Mouse (Mus musculus) embryonic facial prominence, embryonic 12.5 days (tissue): ENCODE measurements around the gene Folr2. TPM values are rescaled to one million over a fixed set of nuclear protein-coding genes. Genes with fewer than 3 reads are reported as not detected.

Experiments
- ATAC-seq: fragments of 200-750 bp; cut with Nextera tagmentation; 2 replicates; pipeline ENCODE4 v1.8.0; 2017; ENCODE audit not compliant: insufficient number of reproducible peaks, insufficient read depth, low FRiP score, low TSS enrichment
- H3K27ac ChIP-seq: fragments of 300-500 bp; sonication (generic); 2 replicates; pipeline ENCODE4 v1.5.1; 2016; ENCODE audit warnings: mild to moderate bottlenecking
- H3K27me3 ChIP-seq: fragments of 300-500 bp; sonication (generic); 2 replicates; pipeline ENCODE4 v1.6.1; 2016; ENCODE audit warnings: mild to moderate bottlenecking, moderate library complexity
- H3K36me3 ChIP-seq: fragments of 300-500 bp; sonication (generic); 2 replicates; pipeline ENCODE4 v1.6.1; 2016; ENCODE audit warnings: mild to moderate bottlenecking
- H3K4me1 ChIP-seq: fragments of 300-500 bp; sonication (generic); 2 replicates; pipeline ENCODE4 v1.6.1; 2016
- H3K4me2 ChIP-seq: fragments of 300-500 bp; sonication (generic); replicated peaks from 2 replicates; pipeline ENCODE4 v1.6.1; 2016; ENCODE audit warnings: mild to moderate bottlenecking, moderate library complexity
- H3K4me3 ChIP-seq: fragments of 300-500 bp; sonication (generic); 2 replicates; pipeline ENCODE4 v1.5.1; 2016; ENCODE audit warnings: mild to moderate bottlenecking
- H3K9ac ChIP-seq: fragments of 300-500 bp; sonication (generic); 2 replicates; pipeline ENCODE4 v1.6.1; 2016; ENCODE audit warnings: mild to moderate bottlenecking, moderate library complexity
- H3K9me3 ChIP-seq: fragments of 300-500 bp; sonication (generic); 2 replicates; pipeline ENCODE4 v1.6.1; 2016; ENCODE audit warnings: mild to moderate bottlenecking, moderate library complexity
- WGBS: fragments of 180-500 bp; shearing (Covaris S2); methylation state at CpG from one replicate; pipeline ENCODE4 v1.1.7; 2016; 5-methylcytosine and 5-hydroxymethylcytosine counted together
- polyA plus RNA-seq: library from polyadenylated mRNA; unstranded; fragments of >200 nt; fragmentation: Nextera tagmentation; extraction: Ambion mirVana; gene quantifications from 2 replicates; pipeline ENCODE4 v1.2.1, GENCODE M21; 2016

Gene Folr2
- polyA plus RNA-seq, result 0.92 TPM in 1 of 2 replicates, not detected in the other

GRCm38 (mm10) chr7:101857094-101857493 is at the start of gene Folr2:
Folr2 (minus strand) TSS chr7:101857194.
- no peak within 1 kb of the TSS for H3K4me3 ChIP-seq
- no peak for ATAC-seq
- H3K27me3 ChIP-seq, result no peaks in the 10 kb centered on the region
- WGBS, result 90% methylated on average over 4 of the region's 4 CpGs
- H3K4me1 ChIP-seq, result no peaks in the 10 kb centered on the region
- H3K4me2 ChIP-seq, result no peak within 1 kb of the TSS
- H3K9ac ChIP-seq, result no peak within 1 kb of the TSS
- no peaks in the 10 kb centered on the region for H3K36me3 ChIP-seq
- H3K27ac ChIP-seq, result no peak within 1 kb of the TSS
- H3K9me3 ChIP-seq, result no peaks in the 10 kb centered on the region

GRCm38 (mm10) chr7:101906696-101907095 is 49.7 kb upstream of the Folr2 start:
- peak overlapping the region; percentile 76 for H3K4me3 ChIP-seq
- H3K9ac ChIP-seq, result peak overlapping the region; percentile 89
- peaks cover 12% of the 10 kb centered on the region for H3K4me1 ChIP-seq
- WGBS, result 77% methylated on average over 8 of the region's 8 CpGs
- H3K36me3 ChIP-seq, result peaks cover 22% of the 10 kb centered on the region
- 0 out of 2 replicates have a peak overlapping the region, but pooled peaks have one; percentile 96 for H3K27ac ChIP-seq
- H3K4me2 ChIP-seq, result peak overlapping the region; percentile 66
- ATAC-seq, result no peak
- H3K9me3 ChIP-seq, result no peaks in the 10 kb centered on the region
- no peaks in the 10 kb centered on the region for H3K27me3 ChIP-seq

- H3K9ac ChIP-seq, result peak within 1 kb of the TSS; percentile 89
- 20% methylated on average over 11 of the region's 11 CpGs for WGBS
- H3K27me3 ChIP-seq, result no peaks in the 10 kb centered on the region
- H3K4me1 ChIP-seq, result peaks cover 12% of the 10 kb centered on the region
- peaks cover 18% of the 10 kb centered on the region for H3K36me3 ChIP-seq
- peak within 1 kb of the TSS; percentile 66 for H3K4me2 ChIP-seq
- H3K9me3 ChIP-seq, result no peaks in the 10 kb centered on the region
- peak within 1 kb of the TSS; percentile 76 for H3K4me3 ChIP-seq
- no peak for ATAC-seq
- H3K27ac ChIP-seq, result peak within 1 kb of the TSS; percentile 96
Measured at GRCm38 (mm10) chr7:101906287-101906681, 49.3 kb upstream of the Folr2 start, which contains the start of gene Tomt. Tomt (minus strand) TSS chr7:101906359.

GRCm38 (mm10) chr7:101905561-101906286 is 48.7 kb upstream of the Folr2 start, which contains the start of gene Lamtor1:
Lamtor1 (plus strand) TSS chr7:101905904.
- Histone ChIP-seq H3K9me3 (no peaks in the 10 kb centered on the region), H3K27ac (peak within 1 kb of the TSS; percentile 96), H3K4me1 (peaks cover 12% of the 10 kb centered on the region), H3K4me3 (peak within 1 kb of the TSS; percentile 76), H3K9ac (peak within 1 kb of the TSS; percentile 89), H3K27me3 (no peaks in the 10 kb centered on the region), H3K4me2 (peak within 1 kb of the TSS; percentile 66), H3K36me3 (peaks cover 12% of the 10 kb centered on the region)
- under 1% methylated on average over 61 of the region's 61 CpGs for WGBS
- ATAC-seq, result peak; percentile 96

GRCm38 (mm10) chr7:101902846-101903245 is 45.9 kb upstream of the Folr2 start:
- H3K9me3 ChIP-seq, result no peaks in the 10 kb centered on the region
- H3K36me3 ChIP-seq, result no peaks in the 10 kb centered on the region
- no peak overlapping the region for H3K4me2 ChIP-seq
- H3K27me3 ChIP-seq, result no peaks in the 10 kb centered on the region
- peaks cover 7% of the 10 kb centered on the region for H3K4me1 ChIP-seq
- H3K9ac ChIP-seq, result no peak overlapping the region
- ATAC-seq, result no peak
- H3K27ac ChIP-seq, result no peak overlapping the region
- H3K4me3 ChIP-seq, result no peak overlapping the region

GRCm38 (mm10) chr7:101901969-101902368 is 45.0 kb upstream of the Folr2 start:
- no peak for ATAC-seq
- Histone ChIP-seq H3K36me3 (no peaks in the 10 kb centered on the region), H3K4me2 (no peak overlapping the region), H3K9ac (no peak overlapping the region), H3K27ac (no peak overlapping the region), H3K4me3 (no peak overlapping the region), H3K27me3 (no peaks in the 10 kb centered on the region), H3K9me3 (no peaks in the 10 kb centered on the region), H3K4me1 (peaks cover 10% of the 10 kb centered on the region)
- 93% methylated on average over 10 of the region's 10 CpGs for WGBS

- H3K27ac ChIP-seq, result no peak overlapping the region
Measured at GRCm38 (mm10) chr7:101900331-101901097, 43.5 kb upstream of the Folr2 start.

GRCm38 (mm10) chr7:101896104-101897066 is 39.4 kb upstream of the Folr2 start:
- H3K4me2 ChIP-seq, result peak overlapping the region; percentile 49
- 0 out of 2 replicates have a peak, but pooled peaks cover 5% of the 10 kb centered on the region for H3K4me1 ChIP-seq
- ATAC-seq, result peak; percentile 98
- H3K27ac ChIP-seq, result peak overlapping the region; percentile 84
- H3K9ac ChIP-seq, result peak overlapping the region; percentile 56
- no peaks in the 10 kb centered on the region for H3K27me3 ChIP-seq
- no peaks in the 10 kb centered on the region for H3K36me3 ChIP-seq
- WGBS, result under 1% methylated on average over 57 of the region's 57 CpGs
- peak overlapping the region; percentile 43 for H3K4me3 ChIP-seq
- H3K9me3 ChIP-seq, result no peaks in the 10 kb centered on the region

More at GRCm38 (mm10) chr7:101900331-101901097, 43.5 kb upstream of the Folr2 start:
- no peak overlapping the region for H3K4me2 ChIP-seq
- H3K27me3 ChIP-seq, result no peaks in the 10 kb centered on the region
- no peak for ATAC-seq
- 0 out of 2 replicates have a peak, but pooled peaks cover 5% of the 10 kb centered on the region for H3K4me1 ChIP-seq
- no peaks in the 10 kb centered on the region for H3K9me3 ChIP-seq
- H3K4me3 ChIP-seq, result no peak overlapping the region
- WGBS, result 87% methylated on average over 16 of the region's 16 CpGs
- no peaks in the 10 kb centered on the region for H3K36me3 ChIP-seq
- no peak overlapping the region for H3K9ac ChIP-seq

GRCm38 (mm10) chr7:101895695-101896094 is 38.7 kb upstream of the Folr2 start:
- Histone ChIP-seq H3K4me2 (peak overlapping the region; percentile 39), H3K36me3 (no peaks in the 10 kb centered on the region), H3K9me3 (no peaks in the 10 kb centered on the region), H3K4me1 (0 out of 2 replicates have a peak, but pooled peaks cover 5% of the 10 kb centered on the region), H3K9ac (peak overlapping the region; percentile 47; the same call in 1 of the 2 replicates), H3K4me3 (peak overlapping the region; percentile 43), H3K27me3 (no peaks in the 10 kb centered on the region), H3K27ac (peak overlapping the region; percentile 67)
- WGBS, result 36% methylated on average over 9 of the region's 9 CpGs
- ATAC-seq, result no peak

- no peaks in the 10 kb centered on the region for H3K9me3 ChIP-seq
- no peak overlapping the region for H3K4me2 ChIP-seq
- no peaks in the 10 kb centered on the region for H3K27me3 ChIP-seq
- H3K9ac ChIP-seq, result no peak overlapping the region
- H3K36me3 ChIP-seq, result no peaks in the 10 kb centered on the region
- WGBS, result 76% methylated on average over 4 of the region's 4 CpGs
- ATAC-seq, result no peak
- H3K4me3 ChIP-seq, result no peak overlapping the region
- no peaks in the 10 kb centered on the region for H3K4me1 ChIP-seq
- no peak overlapping the region for H3K27ac ChIP-seq
Measured at GRCm38 (mm10) chr7:101888460-101888859, 31.5 kb upstream of the Folr2 start.

- no peaks in the 10 kb centered on the region for H3K27me3 ChIP-seq
- H3K4me3 ChIP-seq, result no peak overlapping the region
- H3K4me1 ChIP-seq, result no peaks in the 10 kb centered on the region
- H3K36me3 ChIP-seq, result no peaks in the 10 kb centered on the region
- no peak for ATAC-seq
- H3K9me3 ChIP-seq, result no peaks in the 10 kb centered on the region
- H3K4me2 ChIP-seq, result no peak overlapping the region
- no peak overlapping the region for H3K9ac ChIP-seq
- no peak overlapping the region for H3K27ac ChIP-seq
- 89% methylated on average over 6 of the region's 6 CpGs for WGBS
Measured at GRCm38 (mm10) chr7:101886274-101886673, 29.3 kb upstream of the Folr2 start.
